Mouse (Mus musculus): ENCODE data around the gene Capn2. TPM values are rescaled to one million over a fixed set of nuclear protein-coding genes. Genes with fewer than 3 reads are reported as not detected.

Gene Capn2
- polyA plus RNA-seq, 1 experiment from 2014 or later, result 24.1 TPM

- ATAC-seq (ENCODE audit: insufficient read depth), result no peak
- Histone ChIP-seq H3K4me1 (replicated peaks) (peaks cover 16% of the 10 kb centered on the region; the same call in 1 of the 2 replicates), H3K4me3 (replicated peaks) (no peak overlapping the region), H3K9me3 (replicated peaks) (no peaks in the 10 kb centered on the region), H3K27me3 (peaks cover 23% of the 10 kb centered on the region), H3K9ac (no peak overlapping the region), H3K4me2 (no peak overlapping the region), H3K27ac (replicated peaks) (no peak overlapping the region), H3K36me3 (replicated peaks) (no peaks in the 10 kb centered on the region)
- WGBS (ENCODE audit: insufficient replicate concordance), result 24% methylated on average over 3 of the region's 3 CpGs
Observed at GRCm38 (mm10) chr1:182523692-182524091, 6.3 kb upstream of the Capn2 start.

- Histone ChIP-seq H3K4me2 (no peak overlapping the region), H3K4me1 (replicated peaks) (peaks cover 12% of the 10 kb centered on the region; the same call in 1 of the 2 replicates), H3K9ac (no peak overlapping the region), H3K27me3 (peaks cover 26% of the 10 kb centered on the region), H3K36me3 (replicated peaks) (no peaks in the 10 kb centered on the region), H3K9me3 (replicated peaks) (no peaks in the 10 kb centered on the region), H3K4me3 (replicated peaks) (no peak overlapping the region), H3K27ac (replicated peaks) (no peak overlapping the region)
- ATAC-seq (ENCODE audit: insufficient read depth), result no peak
- WGBS (ENCODE audit: insufficient replicate concordance), result 55% methylated on average over 5 of the region's 5 CpGs
Observed at GRCm38 (mm10) chr1:182522961-182523360, 5.6 kb upstream of the Capn2 start.

DNA sequence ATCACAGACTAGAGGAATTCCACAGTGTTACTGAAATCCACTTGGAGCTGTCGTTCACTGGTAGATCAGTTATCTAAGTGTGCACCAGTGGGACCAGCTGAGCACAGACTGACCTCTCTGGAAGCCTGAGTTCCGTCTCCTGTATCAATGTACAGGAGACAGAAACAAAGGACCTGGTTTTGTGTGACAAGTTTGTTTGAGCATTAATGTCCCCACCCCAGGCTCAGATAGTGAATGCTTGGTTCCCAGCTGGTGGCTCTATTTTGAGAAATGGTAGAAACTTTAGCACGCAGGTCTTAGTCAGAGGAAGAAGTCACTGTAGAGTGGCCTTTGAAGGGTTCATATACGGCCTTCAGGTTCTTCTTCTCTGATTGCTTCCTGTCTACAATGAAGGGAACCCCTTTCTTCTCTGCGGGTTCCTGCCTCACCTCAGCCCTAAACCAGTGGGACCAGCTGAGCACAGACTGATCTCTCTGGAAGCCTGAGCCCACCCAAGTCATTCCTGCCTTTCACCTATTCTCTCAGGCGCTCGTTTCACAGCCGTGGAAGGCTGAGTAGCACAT, 3.6 kb upstream of the Capn2 start:
- Histone ChIP-seq H3K4me2 (no peak overlapping the region), H3K4me3 (replicated peaks) (no peak overlapping the region), H3K36me3 (replicated peaks) (no peaks in the 10 kb centered on the region), H3K27ac (replicated peaks) (no peak overlapping the region), H3K9me3 (replicated peaks) (no peaks in the 10 kb centered on the region), H3K9ac (no peak overlapping the region), H3K4me1 (replicated peaks) (peaks cover 11% of the 10 kb centered on the region), H3K27me3 (peaks cover 34% of the 10 kb centered on the region)
- WGBS (ENCODE audit: insufficient replicate concordance), result 57% methylated on average over 8 of the region's 8 CpGs
- ATAC-seq (ENCODE audit: insufficient read depth), result no peak

DNA sequence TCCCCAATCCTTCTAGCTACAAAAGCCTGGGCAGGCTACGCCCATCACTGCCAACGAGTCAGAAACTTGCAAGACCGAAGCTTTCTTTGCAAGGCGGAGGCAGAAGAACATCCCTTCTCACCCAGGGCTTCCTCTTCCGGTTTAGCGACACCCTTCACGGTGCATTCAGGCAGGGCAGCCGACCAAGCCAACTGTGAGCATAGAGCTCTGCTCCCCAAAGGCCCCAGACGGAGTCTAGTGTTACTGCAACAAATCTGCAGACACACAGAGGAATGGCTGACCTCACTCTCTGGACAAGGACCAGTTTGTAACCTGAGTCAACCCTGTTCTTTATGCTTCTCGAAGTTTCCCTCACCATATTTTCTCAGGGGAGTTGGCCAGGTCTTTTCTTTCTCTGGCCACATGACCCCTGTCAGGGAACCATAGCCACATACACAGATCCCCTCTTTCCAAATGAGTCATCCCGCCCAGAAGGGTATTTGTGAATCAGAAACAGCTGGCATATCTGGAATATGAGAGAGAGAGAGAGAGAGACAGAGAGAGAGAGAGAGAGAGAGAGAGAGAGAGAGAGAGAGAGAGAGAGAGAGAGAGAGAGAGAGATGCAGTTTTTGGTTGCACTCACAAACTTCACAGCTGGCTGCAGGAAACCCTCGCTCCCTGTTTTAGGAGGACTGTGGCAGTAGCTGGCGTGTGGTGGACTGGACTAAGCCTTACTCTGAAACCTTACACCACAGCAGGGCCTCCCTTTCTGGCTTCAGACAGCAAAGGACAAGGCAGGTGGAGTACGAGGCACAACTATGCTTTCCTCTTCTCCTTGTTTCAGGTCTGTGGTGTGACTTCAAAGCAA, 2.9 kb upstream of the Capn2 start:
- Histone ChIP-seq H3K4me3 (replicated peaks) (no peak overlapping the region), H3K4me1 (replicated peaks) (peaks cover 15% of the 10 kb centered on the region), H3K9ac (no peak overlapping the region), H3K9me3 (replicated peaks) (no peaks in the 10 kb centered on the region), H3K27me3 (peaks cover 41% of the 10 kb centered on the region), H3K27ac (replicated peaks) (no peak overlapping the region), H3K4me2 (no peak overlapping the region; the same call in 1 of the 2 replicates), H3K36me3 (replicated peaks) (no peaks in the 10 kb centered on the region)
- WGBS (ENCODE audit: insufficient replicate concordance), result 27% methylated on average over 14 of the region's 14 CpGs
- no peak for ATAC-seq (ENCODE audit: insufficient read depth)

- Histone ChIP-seq H3K27me3 (peaks cover 44% of the 10 kb centered on the region), H3K27ac (replicated peaks) (0 out of 2 replicates have a peak overlapping the region, but pooled peaks have one; percentile 24), H3K36me3 (replicated peaks) (no peaks in the 10 kb centered on the region), H3K4me1 (replicated peaks) (peaks cover 15% of the 10 kb centered on the region), H3K4me3 (replicated peaks) (no peak overlapping the region), H3K9ac (no peak overlapping the region), H3K4me2 (no peak overlapping the region), H3K9me3 (replicated peaks) (no peaks in the 10 kb centered on the region)
- WGBS (ENCODE audit: insufficient replicate concordance), result 61% methylated on average over 5 of the region's 5 CpGs
- ATAC-seq (ENCODE audit: insufficient read depth), result no peak
Observed at GRCm38 (mm10) chr1:182519341-182519740, 1.9 kb upstream of the Capn2 start.

DNA sequence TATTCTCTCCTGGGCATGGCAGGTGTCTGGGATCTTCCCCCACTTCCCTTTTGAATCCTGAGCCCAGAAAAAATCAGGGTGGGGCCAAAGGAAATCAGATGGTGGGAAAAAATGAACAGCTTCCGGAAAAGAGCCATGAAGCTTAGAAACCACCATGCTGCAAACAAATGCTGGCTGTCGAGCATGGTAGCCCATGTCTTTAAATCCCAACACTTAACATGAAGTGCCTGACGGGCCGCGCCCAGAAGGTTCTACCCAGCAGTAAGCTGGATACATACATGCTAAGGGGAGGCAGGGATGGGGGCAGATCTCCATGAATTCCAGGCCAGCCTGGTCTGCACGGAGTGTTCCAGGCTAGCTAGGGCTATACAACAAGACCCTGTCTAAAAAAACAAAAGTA, 1.4 kb upstream of the Capn2 start:
- H3K4me2 ChIP-seq, result no peak overlapping the region
- no peaks in the 10 kb centered on the region for H3K36me3 ChIP-seq (replicated peaks)
- no peak overlapping the region for H3K4me3 ChIP-seq (replicated peaks)
- WGBS (ENCODE audit: insufficient replicate concordance), result 70% methylated on average over 6 of the region's 6 CpGs
- no peak overlapping the region for H3K9ac ChIP-seq
- H3K9me3 ChIP-seq (replicated peaks), result no peaks in the 10 kb centered on the region
- peaks cover 15% of the 10 kb centered on the region for H3K4me1 ChIP-seq (replicated peaks)
- ATAC-seq (ENCODE audit: insufficient read depth), result no peak
- no peak overlapping the region for H3K27ac ChIP-seq (replicated peaks)
- H3K27me3 ChIP-seq, result peaks cover 44% of the 10 kb centered on the region

- Histone ChIP-seq H3K27me3 (peaks cover 44% of the 10 kb centered on the region), H3K4me2 (no peak overlapping the region), H3K9me3 (replicated peaks) (no peaks in the 10 kb centered on the region), H3K4me1 (replicated peaks) (peaks cover 16% of the 10 kb centered on the region), H3K9ac (no peak overlapping the region), H3K4me3 (replicated peaks) (no peak overlapping the region), H3K27ac (replicated peaks) (no peak overlapping the region), H3K36me3 (replicated peaks) (no peaks in the 10 kb centered on the region)
- no peak for ATAC-seq (ENCODE audit: insufficient read depth)
- 68% methylated on average over 10 of the region's 10 CpGs for WGBS (ENCODE audit: insufficient replicate concordance)
Observed at GRCm38 (mm10) chr1:182518143-182518680, 804 bp upstream of the Capn2 start.

- H3K4me2 ChIP-seq, result peak overlapping the region; percentile 59
- peak overlapping the region; percentile 61 for H3K9ac ChIP-seq
- H3K27me3 ChIP-seq, result peaks cover 44% of the 10 kb centered on the region
- H3K4me3 ChIP-seq (replicated peaks), result peak overlapping the region; percentile 60
- peaks cover 22% of the 10 kb centered on the region for H3K4me1 ChIP-seq (replicated peaks)
- ATAC-seq (ENCODE audit: insufficient read depth), result no peak
- 3% methylated on average over 10 of the region's 10 CpGs for WGBS (ENCODE audit: insufficient replicate concordance)
- H3K27ac ChIP-seq (replicated peaks), result no peak overlapping the region
- no peaks in the 10 kb centered on the region for H3K36me3 ChIP-seq (replicated peaks)
- H3K9me3 ChIP-seq (replicated peaks), result no peaks in the 10 kb centered on the region
Observed at GRCm38 (mm10) chr1:182517677-182518011, 236 bp upstream of the Capn2 start.

DNA sequence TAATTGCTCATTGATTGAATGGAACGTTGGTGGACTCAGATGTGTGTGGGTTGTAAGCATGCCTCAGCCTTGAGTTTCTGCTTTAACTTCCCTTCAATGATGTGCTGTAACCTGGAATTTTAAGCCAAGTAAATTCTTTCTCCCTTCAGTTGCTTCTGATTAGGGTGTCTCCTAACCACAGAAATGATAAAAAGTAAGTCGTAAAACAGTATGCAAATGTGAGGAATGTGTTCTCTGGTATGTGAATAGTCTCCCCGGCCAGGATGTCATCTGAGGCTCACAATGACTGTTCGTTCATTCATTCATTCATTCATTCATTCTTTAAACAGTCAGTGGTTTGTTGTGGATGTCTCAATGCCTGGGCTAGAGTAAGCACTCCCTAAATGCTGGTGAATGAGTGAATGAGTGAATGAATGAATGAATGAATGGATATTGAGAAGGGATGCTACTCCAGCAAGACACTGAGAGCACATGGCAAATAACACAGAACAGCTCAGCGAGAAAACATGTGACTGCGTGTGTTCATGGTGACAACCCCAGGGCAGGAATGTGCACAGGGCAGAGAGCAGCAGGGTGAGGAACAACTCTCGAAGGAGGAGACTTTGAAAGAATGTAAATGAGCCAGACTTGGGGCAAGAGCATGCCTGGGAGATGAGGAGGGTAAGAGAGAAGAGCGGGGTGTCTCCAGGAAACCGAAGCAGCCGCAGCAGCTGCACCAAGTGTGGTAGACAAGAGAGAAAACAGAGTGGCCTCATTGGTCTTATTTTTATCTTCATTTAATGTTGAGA, 2.4 kb downstream of the Capn2 start:
- H3K9me3 ChIP-seq (replicated peaks), result no peaks in the 10 kb centered on the region
- H3K9ac ChIP-seq, result no peak overlapping the region
- H3K4me2 ChIP-seq, result no peak overlapping the region
- H3K27me3 ChIP-seq, result peaks cover 44% of the 10 kb centered on the region
- H3K4me3 ChIP-seq (replicated peaks), result no peak overlapping the region
- WGBS (ENCODE audit: insufficient replicate concordance), result 50% methylated on average over 10 of the region's 10 CpGs
- H3K36me3 ChIP-seq (replicated peaks), result 0 out of 2 replicates have a peak, but pooled peaks cover 3% of the 10 kb centered on the region
- H3K27ac ChIP-seq (replicated peaks), result no peak overlapping the region
- H3K4me1 ChIP-seq (replicated peaks), result peaks cover 22% of the 10 kb centered on the region
- ATAC-seq (ENCODE audit: insufficient read depth), result no peak

GRCm38 (mm10) chr1:182513714-182514113, 3.7 kb downstream of the Capn2 start:
- no peaks in the 10 kb centered on the region for H3K9me3 ChIP-seq (replicated peaks)
- H3K4me3 ChIP-seq (replicated peaks), result no peak overlapping the region
- H3K4me1 ChIP-seq (replicated peaks), result peaks cover 22% of the 10 kb centered on the region
- no peak overlapping the region for H3K27ac ChIP-seq (replicated peaks)
- no peak for ATAC-seq (ENCODE audit: insufficient read depth)
- peaks cover 36% of the 10 kb centered on the region for H3K27me3 ChIP-seq
- H3K9ac ChIP-seq, result no peak overlapping the region
- H3K4me2 ChIP-seq, result no peak overlapping the region
- 0 out of 2 replicates have a peak, but pooled peaks cover 6% of the 10 kb centered on the region for H3K36me3 ChIP-seq (replicated peaks)
- 65% methylated on average over 5 of the region's 5 CpGs for WGBS (ENCODE audit: insufficient replicate concordance)
